Mouse (Mus musculus): Measurements from ENCODE around the gene Myl9. TPM values are rescaled to one million over a fixed set of nuclear protein-coding genes. Genes with fewer than 3 reads are reported as not detected.

The Myl9 gene
- not detected for polyA plus RNA-seq (2017; shearing (Covaris generic))

DNA sequence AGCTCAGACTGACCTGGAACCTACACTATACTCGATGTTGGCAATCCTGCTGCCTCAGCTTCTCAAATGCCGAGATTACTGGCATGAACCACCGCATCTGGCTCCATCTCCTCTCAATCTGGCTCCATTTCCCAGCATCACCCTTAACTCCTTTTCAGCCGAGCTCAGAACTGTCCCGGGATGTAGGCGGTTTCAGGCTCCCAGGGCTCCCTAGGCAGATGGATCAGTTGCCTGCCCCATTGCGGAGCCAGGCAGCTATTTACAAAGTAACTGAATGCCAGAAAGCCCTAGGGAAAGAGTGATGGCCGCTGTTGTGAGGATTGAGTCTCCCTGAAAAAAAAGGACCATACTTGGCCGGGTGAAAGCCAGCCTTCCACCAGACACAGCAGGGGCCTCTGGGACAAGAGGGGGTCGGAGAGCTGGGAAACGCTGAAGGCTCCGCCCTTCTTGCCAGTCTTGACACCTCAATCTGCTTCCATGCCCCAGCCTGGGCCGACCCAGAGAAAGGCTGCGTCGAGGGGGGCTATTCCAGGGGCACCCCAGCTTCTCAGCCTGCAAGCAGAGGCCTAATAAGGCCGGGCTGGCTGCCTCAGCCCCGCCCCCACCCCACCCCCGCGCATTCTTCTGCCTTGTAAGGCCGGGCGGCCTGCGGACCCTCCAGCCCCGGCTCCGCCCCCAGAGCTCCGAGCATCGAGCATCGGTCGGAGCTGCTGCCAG, at the start of gene Myl9:
Gene Myl9 (plus strand): TSS at position 683 of the 717 bp plus-strand sequence.

Other genes with a start within 250 kb of the Myl9 start
- 33.6 TPM for gene Aar2, start 227.8 kb upstream of the Myl9 start, polyA plus RNA-seq (2017; shearing (Covaris generic))
- gene Dlgap4, start 161.7 kb upstream of the Myl9 start, polyA plus RNA-seq (2017; shearing (Covaris generic)), result 117 TPM
- gene Tgif2, start 64.6 kb downstream of the Myl9 start, polyA plus RNA-seq (2017; shearing (Covaris generic)), result 21.1 TPM
- 8.3 TPM for gene 4930518I15Rik, start 82.5 kb downstream of the Myl9 start, polyA plus RNA-seq (2017; shearing (Covaris generic))
- gene Rab5if, start 87.7 kb downstream of the Myl9 start, polyA plus RNA-seq (2017; shearing (Covaris generic)), result 10.0 TPM
- 84.9 TPM for gene Sla2, start 111.8 kb downstream of the Myl9 start, polyA plus RNA-seq (2017; shearing (Covaris generic))
- 157 TPM for gene Ndrg3, start 216.6 kb downstream of the Myl9 start, polyA plus RNA-seq (2017; shearing (Covaris generic))
- gene Dsn1, start 231.7 kb downstream of the Myl9 start, polyA plus RNA-seq (2017; shearing (Covaris generic)), result 18.6 TPM

Data from activated CD4-positive, CD25-positive, alpha-beta regulatory T cell, adult 9 weeks (primary cell).